Mouse (Mus musculus) ovary, postnatal 14 days (tissue): ENCODE data around the gene Cmip.

Experiments
- DNase-seq: peaks from one replicate; pipeline ENCODE4 v3.0.0; 2022; ENCODE audit warnings: low spot score

Cmip gene

DNA sequence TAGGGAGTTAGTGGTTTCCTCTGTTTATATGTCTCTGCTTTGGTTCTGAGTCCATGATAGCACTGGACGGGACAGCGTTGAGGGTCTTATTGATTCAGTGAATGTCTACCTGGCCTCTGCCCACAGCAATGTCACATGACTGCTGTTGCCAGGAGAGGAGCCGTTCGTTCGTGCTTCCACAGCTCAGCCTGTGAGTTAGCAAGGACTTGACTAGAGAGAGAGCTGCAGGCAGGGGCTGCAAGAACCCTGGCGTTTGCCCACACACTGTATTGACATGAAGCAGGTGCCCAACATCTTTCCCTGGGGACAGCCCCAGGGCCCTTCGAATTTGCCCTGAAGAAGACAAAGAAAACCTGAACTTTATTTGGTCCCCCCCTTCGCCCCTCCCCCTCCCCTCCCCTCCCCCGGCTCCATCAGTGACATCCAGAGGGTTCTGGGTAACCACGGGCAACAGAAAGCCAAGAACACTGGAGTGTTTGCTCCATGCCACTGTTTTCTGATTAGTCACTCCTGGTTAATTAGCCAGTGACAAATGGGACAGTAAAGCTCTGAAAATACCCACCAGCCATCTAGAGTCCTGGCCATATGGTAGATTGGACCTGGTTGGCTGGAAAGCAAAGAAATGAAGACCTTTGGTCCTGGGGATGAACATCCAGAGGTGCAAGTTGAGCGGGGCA, 92.0 kb downstream of the Cmip start:
- no peak for DNase-seq

DNA sequence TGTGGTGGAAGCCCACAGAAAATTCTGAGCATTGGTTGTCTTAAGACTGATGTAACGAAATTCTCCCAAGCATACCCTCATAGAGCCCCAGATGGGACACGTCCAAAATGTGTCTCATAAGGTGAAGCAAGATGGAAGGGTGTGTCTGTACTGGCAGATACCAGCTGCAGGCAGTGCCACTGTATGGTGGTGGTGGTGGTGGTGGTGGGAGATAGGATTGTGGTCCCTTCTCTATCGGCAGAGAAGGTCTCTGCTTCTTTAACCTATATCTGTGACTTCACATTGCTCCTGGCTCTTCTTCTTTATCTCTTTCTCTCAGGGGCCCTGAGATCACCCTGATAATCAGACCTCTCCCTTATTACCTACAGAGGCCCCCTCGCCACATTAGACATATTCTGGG, 92.7 kb downstream of the Cmip start:
- no peak for DNase-seq

DNA sequence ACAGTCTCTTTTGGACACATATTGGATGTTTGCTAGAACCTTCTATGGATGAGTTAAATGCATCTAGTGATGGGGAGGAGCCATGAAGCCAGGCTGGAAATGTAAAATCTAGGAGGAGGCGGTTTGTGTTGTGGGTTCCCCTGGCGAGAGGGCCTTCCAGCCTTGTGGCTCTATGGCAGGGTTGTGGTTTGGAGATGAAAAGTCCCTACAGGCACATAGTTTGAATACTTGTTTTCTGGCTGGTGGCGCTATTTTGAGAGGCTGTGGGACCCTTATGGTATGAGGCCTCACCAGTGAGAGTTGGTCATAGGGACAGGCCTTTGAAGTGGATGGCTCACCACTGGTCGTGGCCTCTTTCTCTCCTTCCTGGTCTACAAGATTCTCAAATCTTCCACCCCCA, 95.2 kb downstream of the Cmip start:
- DNase-seq: no peak

DNA sequence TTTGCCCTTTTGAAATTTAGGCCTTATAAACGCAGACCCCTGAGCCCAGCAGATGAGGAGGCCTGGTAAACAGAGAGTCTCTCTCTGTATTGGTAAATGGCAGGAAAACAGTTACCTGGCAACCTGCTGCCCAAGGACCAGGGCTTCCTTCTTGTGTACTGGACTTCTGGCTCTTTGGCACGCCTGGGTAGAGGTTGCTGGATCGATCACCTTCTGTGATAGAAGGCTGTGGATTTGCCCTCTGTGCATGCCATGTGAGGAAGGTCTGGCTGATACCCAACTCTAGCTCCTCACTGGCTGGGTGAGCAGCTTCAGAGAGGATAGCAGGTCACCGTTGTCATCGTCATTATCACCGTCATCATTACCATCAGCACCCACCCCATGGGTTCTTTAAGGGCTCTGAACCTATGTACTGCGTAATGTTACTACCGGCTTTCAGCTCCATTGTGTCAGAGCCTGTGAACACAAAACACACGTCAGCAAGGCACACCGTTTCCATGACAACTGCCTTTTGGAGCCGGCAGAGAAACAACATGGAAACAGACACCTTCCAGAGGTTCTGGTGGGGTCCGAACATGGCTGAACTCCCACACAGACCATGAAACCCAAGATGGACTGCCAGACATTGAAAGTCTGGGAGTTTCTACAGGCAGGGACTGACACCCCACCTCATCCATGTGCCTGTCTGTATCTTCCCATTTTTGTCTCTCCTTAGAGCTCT, 98.4 kb downstream of the Cmip start:
- DNase-seq: no peak

DNA sequence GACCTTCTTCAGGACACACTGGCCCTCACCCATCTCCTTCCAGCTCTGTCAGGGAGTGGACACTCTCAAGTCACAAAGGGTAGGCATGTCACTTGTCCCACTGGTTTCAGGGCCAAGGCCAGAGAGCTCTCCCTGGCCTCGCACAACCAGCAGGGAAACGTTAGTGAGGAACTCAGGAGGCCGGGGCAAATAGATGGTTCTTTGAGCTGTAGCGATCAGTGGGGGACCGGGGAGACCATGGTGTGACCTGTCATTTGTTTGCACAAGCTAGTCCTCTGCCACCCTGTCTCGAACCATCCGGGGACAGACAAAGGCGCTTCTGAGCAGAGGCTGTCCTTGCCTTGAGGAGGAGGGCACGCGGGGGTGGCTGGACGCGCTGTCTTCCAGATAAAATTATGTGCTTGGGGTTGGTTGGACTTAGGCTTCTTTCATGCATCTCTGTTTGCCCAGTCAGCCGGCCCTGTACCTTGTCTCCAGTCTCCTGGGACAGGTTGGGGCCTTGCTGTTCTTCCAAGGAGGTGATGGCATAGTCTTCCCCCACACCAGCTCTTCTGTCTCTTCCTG, 99.3 kb downstream of the Cmip start:
- no peak for DNase-seq

DNA sequence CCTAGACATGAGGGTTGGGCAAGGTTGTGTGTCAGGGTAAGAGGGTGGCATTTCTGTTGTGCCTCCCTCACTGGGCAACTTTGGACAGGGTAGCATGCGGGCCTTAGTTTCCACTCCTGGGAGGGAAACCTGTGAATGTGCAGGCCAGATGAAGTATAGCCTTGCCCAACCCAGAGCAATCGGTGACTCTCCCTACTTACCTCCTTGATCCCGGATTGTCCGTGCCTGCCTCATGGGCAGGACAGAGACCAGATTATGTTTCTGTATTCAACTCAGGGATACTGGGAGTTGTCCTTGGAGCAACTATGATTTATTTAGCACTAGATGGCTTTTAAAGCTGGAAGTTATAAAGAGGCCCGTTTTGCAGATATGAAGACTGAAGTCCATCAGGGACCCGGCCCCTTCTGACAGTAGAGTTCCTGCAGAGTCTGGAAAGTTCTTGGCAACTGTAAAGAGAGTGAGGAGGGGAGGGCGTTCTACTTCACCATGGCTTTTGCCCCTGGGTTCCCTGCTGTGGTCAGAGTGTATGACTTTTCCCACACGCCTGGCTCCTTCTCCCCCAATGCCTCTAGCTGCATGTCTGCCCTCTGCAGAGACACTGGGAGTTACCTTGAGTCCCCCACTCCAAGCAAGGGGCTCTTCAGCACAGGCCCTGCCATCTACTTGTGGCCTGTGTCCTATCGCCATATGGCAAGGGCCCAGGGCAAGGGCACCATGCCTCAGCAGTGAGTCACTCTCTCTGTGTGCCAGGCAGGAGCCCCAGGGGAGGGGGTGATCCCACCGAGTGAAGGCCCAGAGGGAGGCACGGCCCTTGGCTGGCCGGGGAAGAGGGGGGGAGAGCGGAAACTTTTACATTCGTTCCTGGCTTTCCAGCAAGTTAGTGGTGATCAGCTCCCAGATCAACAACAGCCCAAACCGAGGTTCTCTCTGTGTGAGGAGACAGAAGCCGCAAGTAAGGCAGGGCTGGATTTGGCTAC, 100.9 kb downstream of the Cmip start:
- DNase-seq: no peak

DNA sequence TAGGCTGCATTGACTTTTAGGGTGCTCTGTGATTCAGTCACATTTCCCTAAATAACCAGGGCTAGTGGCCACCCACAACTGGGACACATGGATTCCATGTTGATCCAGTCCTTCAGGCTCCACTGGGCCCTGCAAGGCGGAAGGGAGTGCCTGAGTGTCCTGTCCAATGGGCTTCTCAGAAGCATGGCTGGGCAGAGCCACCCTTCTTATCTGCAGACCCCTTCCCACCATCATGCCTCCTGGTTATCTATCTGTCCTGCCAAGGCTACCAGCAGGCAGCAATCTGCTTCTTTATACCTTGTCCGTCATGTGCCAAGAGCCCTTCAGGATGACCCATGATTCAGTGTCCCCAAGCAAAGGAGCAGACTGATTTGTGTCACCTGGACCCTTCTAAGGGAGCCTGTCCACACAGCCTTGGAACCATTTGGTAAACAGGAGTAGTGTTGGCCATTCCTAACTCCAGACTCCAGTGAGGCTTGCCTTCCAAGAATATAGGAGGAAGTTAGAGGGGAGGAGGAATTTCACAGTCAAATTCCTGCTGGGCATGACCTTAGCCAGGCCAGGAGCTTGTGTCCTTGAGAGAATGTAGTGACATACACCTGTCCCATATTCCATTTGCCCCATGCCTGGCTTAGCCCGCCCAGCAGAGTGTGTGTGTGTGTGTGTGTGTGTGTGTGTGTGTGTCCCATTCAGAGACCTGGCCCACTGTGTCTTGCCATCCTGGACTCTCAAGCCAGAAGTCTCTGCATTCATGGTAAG, 103.5 kb downstream of the Cmip start:
- DNase-seq: no peak

DNA sequence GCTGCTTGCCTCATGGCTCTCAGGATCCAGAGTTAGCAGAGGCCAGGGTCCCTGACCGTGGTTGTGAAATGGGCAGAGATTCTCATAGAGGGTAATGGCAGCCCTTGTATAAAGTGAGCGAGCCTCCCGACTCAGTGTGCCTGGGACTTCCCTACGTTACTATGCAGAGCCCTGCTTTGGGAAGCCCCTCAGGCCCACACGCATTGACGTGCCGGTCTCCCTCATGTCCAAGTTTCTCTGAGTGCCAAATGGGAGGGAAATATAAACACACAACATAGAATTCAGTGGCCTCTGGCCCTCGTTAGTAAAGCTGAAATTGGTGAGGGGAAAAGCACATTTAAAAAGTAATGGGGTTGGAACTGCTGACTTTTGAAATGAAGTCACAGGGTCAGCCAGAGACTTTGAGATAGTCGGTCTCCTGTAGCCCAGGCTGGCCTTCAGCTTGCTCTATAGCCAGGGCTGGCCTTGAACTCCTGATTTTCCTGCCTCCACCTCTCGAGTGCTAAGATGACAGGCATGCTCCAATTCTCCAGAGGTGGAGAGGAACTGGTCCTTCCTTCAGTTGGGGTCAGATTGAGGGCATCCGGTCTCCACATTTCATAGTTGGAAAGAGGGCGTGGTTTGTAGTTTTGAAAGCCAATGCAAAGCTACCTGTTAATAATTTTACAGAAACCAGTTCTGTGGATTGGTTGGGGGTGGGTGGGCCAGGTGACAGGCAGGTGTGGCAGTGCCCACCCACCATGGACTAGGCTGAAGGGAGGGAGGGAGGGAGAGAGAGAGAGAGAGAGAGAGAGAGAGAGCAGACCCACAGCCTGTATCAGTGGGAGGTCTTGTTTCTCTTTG, 105.0 kb downstream of the Cmip start:
- DNase-seq: no peak

DNA sequence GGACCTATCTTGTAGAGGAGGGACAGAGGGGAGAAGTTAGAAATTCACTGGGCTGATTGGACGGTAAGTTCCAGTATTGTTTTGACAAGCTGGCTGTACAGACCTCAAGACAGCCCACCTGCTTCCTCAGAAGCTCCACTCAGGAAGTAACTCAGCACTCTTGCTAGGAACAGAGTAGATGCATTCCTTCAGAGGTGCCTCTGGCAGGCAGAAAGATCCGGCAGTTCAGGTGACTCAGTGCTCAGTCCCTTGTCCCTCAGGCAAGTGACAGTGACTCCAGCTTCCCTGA, 105.5 kb downstream of the Cmip start:
- no peak for DNase-seq

DNA sequence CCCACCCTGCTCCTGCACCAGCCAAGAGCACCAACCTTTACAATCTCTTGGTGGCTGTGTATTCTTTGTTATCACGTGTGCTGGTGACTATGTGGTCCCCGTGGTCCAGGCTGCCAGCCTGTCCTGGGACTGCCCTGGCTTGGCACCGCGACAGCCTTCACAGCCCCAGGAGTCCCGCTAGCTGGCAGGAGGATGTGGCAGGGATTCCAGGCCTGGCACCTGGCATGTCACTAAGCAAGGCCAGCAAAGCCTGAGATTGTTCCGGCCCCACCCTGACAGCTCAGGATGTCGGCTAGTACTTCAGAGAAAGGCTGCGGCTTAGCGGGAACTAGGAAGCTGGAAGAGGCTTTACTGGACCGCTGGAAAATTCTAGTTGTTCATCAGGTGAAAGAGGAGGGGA, 106.4 kb downstream of the Cmip start:
- DNase-seq: no peak

DNA sequence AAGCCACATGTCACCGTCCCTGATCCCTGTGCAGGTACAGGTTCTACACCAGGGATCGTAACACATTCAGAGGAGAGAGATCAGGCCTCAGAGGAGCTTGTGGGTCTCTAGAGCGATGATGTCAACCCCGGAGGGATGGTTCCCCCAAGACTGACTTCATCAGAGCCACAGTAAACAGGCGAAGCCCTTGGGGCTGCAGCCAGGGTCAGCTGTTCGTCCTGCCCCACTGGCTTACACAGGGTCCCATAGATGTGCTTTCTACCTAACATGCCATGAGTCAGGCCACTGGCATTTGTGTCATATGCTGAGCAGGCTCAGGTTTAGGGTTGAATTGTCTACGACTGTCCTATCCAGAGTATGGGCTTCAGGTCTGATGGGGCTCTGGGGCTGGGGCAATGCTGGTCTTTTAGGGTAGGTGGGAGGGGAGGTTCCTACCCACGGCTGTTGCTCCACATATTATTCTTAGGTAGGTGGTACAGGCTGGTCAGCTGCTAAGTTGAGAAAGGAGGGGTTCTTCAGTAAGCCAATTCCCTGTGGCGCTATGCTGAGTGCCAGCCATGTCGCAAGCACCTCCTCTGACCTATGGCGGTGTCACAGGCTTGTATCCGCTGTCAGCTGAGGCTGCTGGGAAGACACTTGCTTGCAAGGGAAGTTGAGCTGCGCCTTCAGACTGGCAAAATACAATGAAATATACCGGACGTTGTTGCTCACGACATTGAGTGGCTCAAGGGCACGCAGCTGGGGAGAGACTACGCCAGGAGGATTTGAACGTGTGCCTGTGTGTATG, 107.7 kb downstream of the Cmip start:
- DNase-seq: no peak

DNA sequence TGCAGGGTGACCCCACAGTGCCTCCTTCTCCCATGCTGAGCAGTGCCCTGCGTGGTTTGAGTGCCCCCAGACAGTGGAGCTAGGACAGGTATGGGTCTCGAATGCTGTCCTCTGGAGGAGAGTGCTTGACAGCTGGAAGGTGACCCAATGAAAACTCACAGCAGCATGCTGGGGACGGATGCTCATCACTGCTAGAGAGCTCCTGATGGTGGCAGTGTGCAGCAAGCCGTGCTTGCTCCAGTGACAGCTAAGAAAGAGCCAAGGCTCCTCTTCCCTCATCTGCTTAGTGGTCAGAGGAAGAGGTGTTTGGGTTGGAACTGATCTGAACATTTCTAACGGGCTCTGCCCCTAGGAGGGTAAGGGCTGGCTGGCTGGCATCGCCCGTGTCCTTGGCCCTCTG, 109.6 kb downstream of the Cmip start:
- no peak for DNase-seq

DNA sequence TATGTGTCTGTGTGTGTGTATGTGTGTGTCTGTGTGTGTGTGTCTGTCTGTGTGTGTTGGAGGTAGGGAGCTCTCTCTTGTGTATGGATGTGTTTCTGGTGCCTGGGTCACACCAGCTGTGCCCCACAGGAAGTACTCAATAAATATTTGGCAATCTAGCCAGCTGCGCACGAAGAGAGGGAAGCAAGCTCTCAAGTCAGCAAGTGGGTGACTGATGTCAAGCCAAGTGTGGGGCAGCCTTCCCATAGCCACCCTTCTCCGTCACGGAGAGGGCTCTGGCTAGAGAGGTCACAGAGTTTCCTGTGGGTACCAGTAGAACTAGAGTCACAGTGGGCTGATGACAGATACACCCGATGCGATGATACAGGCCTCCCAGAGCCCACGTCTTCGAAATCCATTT, 110.6 kb downstream of the Cmip start:
- DNase-seq: no peak

DNA sequence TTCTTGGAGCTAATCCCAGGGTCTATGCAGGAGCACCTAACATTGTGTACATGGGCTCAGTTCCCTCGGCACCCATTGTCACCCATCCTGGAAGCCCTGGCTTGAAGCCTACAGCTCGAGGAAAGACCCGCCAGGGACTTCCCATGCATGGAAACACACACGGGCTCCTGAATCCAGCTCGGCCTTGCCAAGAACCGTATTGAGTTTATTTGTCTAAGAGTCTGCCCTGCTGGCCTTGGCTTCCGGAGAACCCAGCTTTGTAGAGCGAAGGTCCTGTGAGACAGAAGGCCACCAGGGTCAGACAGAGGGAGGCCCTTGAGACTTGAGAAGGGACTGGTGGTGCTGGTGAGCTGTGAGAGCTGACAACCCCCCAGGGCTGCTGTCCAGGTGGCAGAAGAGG, 111.9 kb downstream of the Cmip start:
- DNase-seq: no peak

DNA sequence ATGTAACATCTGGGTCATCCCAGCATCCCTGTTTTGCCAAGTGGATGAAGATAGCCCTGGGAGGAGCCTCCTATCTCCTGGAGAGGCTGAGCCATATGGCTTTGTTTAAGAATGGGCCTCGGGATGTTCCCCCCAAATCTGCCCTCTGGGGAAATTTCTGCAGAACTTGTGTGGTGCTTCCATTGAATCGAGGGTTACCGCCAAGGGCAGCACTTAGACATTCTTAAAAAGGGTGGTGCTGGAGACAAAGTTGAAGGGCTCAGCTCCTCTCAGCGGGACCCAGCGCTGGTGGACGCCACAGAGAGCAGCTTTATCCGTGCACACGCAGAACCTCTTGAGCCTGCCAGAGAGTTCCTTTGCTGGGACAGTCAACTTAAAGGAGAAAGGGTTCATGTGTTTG, 113.1 kb downstream of the Cmip start:
- no peak for DNase-seq

DNA sequence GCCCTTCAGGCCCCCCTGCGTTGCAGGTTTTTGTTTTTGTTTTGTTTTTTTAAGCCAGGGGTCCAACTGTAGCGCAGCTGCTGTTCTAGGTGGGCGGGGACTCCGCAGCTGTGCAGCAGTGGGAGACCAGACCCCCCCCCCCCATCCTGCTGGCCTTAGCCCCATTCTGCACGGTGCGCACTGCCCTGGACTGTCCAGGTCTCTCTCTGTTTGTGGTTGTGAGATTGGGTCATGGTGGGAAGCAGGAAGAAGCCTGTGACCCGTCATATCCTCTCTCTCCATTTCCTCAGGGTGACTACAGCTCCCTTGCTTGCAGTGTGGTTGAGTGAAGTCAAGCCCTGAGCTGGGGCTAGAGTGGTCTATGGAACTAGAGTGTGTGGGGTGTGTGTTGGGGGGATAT, 114.3 kb downstream of the Cmip start:
- DNase-seq: no peak

DNA sequence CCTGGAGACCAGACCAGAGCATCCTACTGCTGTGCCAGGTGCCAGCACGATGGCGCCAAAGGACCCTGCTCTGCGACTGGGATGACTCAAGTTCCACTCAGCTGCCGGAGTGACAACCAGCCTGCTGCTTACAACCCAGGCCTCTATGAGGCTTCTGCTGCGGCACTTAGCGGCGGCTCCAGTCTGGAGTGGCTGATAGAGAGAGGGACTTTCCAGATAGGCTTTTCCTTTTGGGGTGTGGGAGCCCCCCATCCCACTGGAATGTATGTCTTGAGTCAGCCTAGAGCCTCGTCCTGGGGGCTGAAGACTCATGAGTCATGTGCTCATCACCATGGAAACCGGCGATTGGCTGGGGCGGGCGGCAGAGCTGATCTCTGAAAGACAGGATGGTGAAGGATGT, 115.2 kb downstream of the Cmip start:
- DNase-seq: no peak

DNA sequence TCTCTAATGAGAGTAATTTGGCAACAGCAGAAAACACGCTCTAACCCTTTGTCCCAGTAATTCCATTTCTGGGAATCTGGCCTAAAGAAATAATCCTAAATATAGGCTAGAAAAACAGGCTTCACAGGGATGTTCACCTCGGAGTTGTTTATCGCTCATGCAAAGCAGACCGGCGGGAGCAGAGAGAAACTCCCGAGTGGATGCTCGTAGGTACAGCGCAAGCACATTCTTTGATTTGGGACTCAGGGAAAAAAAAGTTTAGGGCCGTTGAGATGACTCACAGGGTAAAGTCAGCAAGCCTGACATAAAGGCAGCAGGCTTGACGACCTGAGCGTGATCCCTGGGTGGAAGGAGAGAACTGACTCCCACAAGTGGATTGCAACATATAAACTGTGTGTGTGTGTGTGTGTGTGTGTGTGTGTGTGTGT, 116.2 kb downstream of the Cmip start:
- no peak for DNase-seq

DNA sequence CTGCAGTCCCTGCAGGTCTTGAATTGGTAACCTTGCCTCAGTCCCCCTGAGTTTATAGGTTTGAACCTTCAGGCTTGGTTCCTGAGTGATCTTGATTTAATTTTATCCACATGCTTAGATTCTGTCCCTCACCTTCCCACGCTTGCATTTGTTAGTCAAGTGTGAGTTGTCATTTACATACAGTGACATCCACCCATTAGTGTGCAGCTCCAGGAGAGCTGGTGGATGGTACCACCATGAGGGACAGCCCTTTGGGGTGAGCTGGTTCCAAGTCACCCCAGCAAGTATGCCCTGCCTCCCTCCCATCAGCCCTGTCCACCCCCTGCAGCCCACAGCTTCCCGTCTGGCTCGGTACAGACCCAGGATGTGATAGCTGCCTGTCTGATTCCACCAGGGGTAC, 117.2 kb downstream of the Cmip start:
- DNase-seq: no peak

DNA sequence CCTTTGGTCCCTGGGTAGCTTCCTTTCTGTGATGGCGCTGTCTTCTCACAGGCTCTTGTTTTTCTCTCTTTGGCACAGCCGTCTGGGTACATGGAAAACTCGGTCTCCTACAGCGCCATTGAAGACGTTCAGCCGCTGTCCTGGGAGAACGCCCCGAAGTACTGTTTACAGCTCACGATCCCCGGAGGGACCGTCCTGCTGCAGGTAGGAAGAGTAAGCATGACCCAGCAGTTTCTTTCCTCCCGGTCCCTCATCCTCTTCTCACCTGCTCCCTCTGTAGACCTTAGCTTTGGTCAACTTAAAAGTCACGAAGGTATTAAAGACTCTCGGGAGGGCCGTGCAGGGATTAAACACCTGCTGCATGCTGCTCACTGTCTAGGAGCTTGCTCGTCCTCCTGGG, 120.1 kb downstream of the Cmip start:
- no peak for DNase-seq
